Mouse (Mus musculus): ENCODE data around the gene Nrp1.

Gene Nrp1

DNA sequence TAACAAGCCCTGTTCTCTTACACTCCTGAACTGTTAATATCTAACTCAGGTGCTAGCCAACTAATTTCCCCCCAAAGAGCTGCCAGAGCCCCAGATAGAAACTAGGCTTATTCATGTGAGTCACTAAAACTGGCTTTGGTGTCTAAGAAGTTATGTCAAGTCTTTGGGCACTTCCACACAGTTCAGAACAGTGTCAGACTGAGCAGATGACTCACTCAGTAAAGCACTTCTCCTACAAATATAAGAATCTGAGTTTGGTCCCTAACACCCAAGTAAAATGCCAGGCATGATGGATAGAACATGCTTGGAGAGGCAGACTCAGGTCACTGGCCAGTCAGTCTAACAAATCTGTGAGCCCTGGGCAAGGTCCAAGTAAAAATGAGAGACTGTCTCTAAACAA lies 65.4 kb downstream of the Nrp1 start:
- DNase-seq, result no peak

GRCm38 (mm10) chr8:128424626-128425333 lies 66.4 kb downstream of the Nrp1 start:
- DNase-seq, result no peak

GRCm38 (mm10) chr8:128427071-128427470 lies 68.7 kb downstream of the Nrp1 start:
- no peak for DNase-seq

GRCm38 (mm10) chr8:128428971-128429370 lies 70.6 kb downstream of the Nrp1 start:
- no peak for DNase-seq

- no peak for DNase-seq
These were observed 72.7 kb downstream of the Nrp1 start for GRCm38 (mm10) chr8:128431082-128431481.

- DNase-seq, result no peak
These were observed 77.3 kb downstream of the Nrp1 start for GRCm38 (mm10) chr8:128435749-128436148.

- no peak for DNase-seq
These were observed 78.9 kb downstream of the Nrp1 start for GRCm38 (mm10) chr8:128437156-128437825.

DNA sequence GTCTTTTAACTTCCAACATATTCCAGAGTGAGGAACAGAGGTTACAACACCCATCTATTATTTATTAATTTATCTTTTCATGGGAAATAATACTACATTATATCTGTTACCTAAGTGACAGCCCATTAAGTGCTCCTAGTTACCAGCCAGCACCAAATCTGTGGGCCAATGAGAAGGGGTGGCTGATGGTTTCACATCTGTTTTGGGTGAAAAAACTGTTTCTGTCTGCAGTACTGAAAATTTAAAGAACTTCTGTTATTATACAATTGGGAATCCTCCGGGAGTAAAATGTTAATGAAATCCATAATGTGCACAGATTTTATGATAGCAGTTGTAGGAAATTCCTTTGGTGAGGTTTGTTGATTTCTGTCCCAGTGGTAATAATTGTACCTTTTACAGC lies 83.0 kb downstream of the Nrp1 start:
- DNase-seq, result no peak

DNA sequence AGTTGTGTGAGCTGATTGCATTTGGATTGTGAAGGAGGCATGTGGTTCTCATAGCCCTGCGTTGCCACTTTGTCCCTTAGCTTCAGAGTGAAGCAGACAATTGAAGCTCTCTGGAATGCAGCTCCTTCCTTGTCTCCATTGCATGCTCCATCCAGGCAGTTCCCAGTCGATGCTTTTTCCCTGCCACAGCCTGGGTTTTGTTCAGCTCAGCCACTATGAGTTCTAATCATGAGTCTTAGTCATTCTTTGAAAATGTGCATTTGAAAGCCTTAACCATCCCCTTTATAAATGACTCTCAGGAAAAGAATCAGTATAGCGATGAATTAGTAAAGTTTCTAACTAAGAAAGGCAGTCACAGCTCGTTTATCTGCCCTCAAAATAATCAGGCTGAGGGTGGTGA lies 87.2 kb downstream of the Nrp1 start:
- no peak for DNase-seq

DNA sequence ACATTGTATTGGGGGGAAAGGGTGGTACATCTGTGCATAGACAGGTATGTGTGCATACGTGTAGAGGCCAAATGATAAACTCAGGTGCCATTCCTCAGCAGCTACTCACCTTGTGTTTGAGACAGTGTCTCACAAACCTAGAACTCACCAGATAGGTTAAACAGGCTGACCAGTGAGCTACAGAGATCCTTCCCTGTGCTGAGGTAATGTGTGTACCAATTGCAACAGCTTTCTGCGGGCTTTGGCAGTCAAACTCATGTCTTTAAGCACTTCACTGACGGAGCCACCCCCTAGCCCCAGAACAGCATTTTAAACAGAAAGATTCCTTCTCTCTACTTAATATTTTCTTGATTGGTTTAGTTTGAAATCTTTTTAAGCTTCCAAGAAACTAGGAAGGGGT lies 88.2 kb downstream of the Nrp1 start:
- DNase-seq, result no peak

DNA sequence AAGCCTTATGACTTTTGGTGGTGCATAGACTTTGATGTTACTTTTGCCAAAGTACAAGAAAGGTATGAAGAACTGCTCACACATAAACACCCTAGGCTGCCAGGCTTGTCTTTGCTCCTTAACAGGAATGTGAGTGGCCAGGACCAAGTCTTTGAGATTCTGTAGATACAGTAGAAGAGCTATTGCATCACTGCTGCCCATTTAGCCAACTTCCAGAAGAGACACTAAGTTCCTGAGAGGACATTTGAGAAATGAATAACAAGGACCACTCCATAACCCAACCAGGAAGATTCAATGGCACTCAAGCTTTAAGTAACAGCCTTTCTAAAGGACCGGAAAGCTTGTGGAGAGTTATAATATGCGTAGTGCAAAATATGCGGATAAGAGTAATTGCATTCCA lies 88.9 kb downstream of the Nrp1 start:
- DNase-seq, result no peak

DNA sequence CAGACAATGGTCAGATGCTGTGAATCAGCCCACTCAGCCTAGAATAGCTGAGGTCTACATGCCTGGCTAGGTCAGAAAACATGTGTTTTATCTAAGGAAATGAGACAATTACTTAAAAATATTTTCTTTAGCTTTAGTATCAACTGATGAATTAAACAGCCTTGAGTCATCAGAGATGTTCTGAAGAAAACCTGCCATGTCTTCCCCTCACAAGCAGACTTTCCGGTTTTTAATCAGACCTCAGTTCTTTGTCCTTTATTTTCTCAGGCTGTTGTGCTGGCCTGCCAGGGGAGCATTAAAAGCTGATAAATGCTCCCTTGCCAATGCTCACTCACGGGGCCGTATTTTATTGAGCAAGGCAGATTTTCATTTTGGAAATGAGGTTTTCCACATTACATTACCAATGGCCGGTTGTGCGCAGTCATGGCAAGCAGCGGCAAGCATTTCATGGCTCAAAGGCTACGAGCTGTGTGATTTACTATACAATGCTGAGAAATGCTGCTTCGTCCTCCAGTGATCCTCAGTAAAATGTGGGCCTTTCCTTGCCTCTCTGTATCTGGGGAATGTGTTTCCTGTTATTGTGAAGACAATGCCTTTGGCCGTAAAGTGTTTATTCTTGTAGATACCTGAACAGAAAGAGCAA lies 92.1 kb downstream of the Nrp1 start:
- no peak for DNase-seq

- no peak for DNase-seq
These were observed 92.7 kb downstream of the Nrp1 start for GRCm38 (mm10) chr8:128451121-128451520.

GRCm38 (mm10) chr8:128453471-128453870 lies 95.1 kb downstream of the Nrp1 start:
- DNase-seq, result no peak

- no peak for DNase-seq
These were observed 95.6 kb downstream of the Nrp1 start for GRCm38 (mm10) chr8:128454026-128454425.

GRCm38 (mm10) chr8:128457277-128457676 lies 98.9 kb downstream of the Nrp1 start:
- no peak for DNase-seq

- no peak for DNase-seq
These were observed 101.3 kb downstream of the Nrp1 start for GRCm38 (mm10) chr8:128459704-128460103.

GRCm38 (mm10) chr8:128461716-128462115 lies 103.3 kb downstream of the Nrp1 start:
- DNase-seq, result no peak

DNA sequence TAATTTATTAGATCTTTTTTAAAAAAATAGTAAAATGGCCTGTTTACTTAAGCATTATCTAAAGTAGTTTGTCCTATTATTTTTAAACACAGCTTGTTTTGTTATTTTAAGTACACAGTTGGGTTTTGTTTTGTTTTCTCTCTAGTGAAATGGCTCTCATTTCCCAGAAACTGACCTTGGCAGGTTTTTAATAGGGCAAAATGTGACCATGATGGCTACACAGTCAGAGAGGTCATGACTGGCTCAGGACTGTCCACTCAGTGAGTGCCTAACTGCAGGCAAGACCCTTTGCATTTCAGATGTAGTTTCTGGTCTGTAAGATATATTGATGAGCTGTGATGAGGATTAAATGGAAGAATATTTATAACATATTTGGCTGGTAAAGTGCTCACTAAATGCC lies 104.8 kb downstream of the Nrp1 start:
- no peak for DNase-seq

- DNase-seq, result no peak
These were observed 105.7 kb downstream of the Nrp1 start for GRCm38 (mm10) chr8:128464056-128464623.

DNA sequence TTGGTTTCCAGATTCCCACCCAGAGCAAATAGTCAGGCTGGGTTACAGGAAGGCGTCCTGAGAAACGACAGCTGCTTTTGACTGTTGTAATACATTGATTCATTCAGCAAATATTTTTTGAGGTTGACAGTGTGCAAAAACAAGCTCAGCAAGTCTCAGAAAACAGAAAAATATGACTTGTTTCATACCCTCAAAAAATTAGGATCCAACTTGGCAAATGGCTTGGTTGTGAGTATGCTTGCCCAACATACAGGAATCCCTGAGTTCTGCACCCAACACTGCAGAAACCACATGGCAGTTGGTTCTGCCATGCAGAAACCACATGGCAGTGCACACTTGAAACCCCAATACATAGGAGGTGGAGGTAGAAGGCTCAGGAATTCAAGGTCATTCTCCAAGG lies 107.1 kb downstream of the Nrp1 start:
- no peak for DNase-seq

- no peak for DNase-seq
These were observed 108.5 kb downstream of the Nrp1 start for GRCm38 (mm10) chr8:128466681-128467430.

DNA sequence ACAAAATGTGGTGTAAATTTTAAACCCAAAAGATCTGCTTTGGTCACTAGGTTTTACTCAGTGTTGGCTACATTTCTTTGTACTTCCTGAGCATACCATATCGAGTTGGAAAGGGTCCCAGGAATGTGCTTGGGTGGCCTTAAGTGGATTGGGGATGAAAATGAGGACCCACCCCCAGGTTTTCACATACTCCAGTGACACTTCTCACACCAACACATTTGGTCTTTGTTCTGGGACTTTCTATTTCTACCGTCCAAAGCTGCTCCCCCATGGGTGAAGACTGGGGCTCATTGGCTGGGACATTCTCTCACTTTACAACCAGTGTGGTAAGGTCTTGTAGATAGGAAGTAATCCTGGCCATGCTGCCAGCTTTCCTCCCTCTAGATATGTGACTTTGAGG lies 111.7 kb downstream of the Nrp1 start:
- DNase-seq, result no peak
